Mouse (Mus musculus): ENCODE measurements around the gene Ift172. TPM values are rescaled to one million over a fixed set of nuclear protein-coding genes. Genes with fewer than 3 reads are reported as not detected.
"Not testable (repeated sequence)": the region's sequence is repeated elsewhere in the genome, so short reads cannot be mapped to it uniquely, and the experiment has no call there.

The Ift172 gene
- polyA plus RNA-seq, 1 experiment from 2014 or later = 48.6 TPM

- Histone ChIP-seq H3K27me3 (ENCODE audit: low read depth, poor library complexity, severe bottlenecking) (no peaks in the 10 kb centered on the region), H3K9me3 (replicated peaks) (no peaks in the 10 kb centered on the region), H3K27ac (peak within 1 kb of the TSS; percentile 96), H3K36me3 (peaks cover 11% of the 10 kb centered on the region; the same call in 1 of the 2 replicates), H3K4me1 (peaks cover 5% of the 10 kb centered on the region; the same call in 1 of the 2 replicates), H3K4me3 (peak within 1 kb of the TSS; percentile 98)
- peak; percentile 99 for DNase-seq (ENCODE audit: low spot score)
- under 1% methylated on average over 69 of the region's 70 CpGs for WGBS
These were observed 70.2 kb downstream of the Ift172 start, which contains the start of gene Ppm1g for GRCm38 (mm10) chr5:31220448-31221303. TSS of gene Ppm1g (minus strand) at chr5:31220687.

GRCm38 (mm10) chr5:31219911-31220447, 70.9 kb downstream of the Ift172 start:
- WGBS = under 1% methylated on average over 40 of the region's 40 CpGs
- Histone ChIP-seq H3K4me3 (peak overlapping the region; percentile 98), H3K36me3 (peaks cover 11% of the 10 kb centered on the region; the same call in 1 of the 2 replicates), H3K9me3 (replicated peaks) (no peaks in the 10 kb centered on the region), H3K4me1 (peaks cover 5% of the 10 kb centered on the region; the same call in 1 of the 2 replicates), H3K27me3 (ENCODE audit: low read depth, poor library complexity, severe bottlenecking) (no peaks in the 10 kb centered on the region), H3K27ac (peak overlapping the region; percentile 96)
- DNase-seq (ENCODE audit: low spot score) = no peak

- H3K27ac ChIP-seq = peak overlapping the region; percentile 96
- WGBS = 3% methylated on average over 11 of the region's 11 CpGs
- no peak for DNase-seq (ENCODE audit: low spot score)
These were observed 71.4 kb downstream of the Ift172 start for GRCm38 (mm10) chr5:31219474-31219873.

GRCm38 (mm10) chr5:31219070-31219469, 71.8 kb downstream of the Ift172 start:
- peak overlapping the region; percentile 98 for H3K4me3 ChIP-seq
- H3K4me1 ChIP-seq = peaks cover 5% of the 10 kb centered on the region; the same call in 1 of the 2 replicates
- no peak for DNase-seq (ENCODE audit: low spot score)
- 5% methylated on average over 2 of the region's 2 CpGs for WGBS
- no peak overlapping the region for H3K27ac ChIP-seq
- H3K36me3 ChIP-seq = peaks cover 11% of the 10 kb centered on the region; the same call in 1 of the 2 replicates
- H3K27me3 ChIP-seq (ENCODE audit: low read depth, poor library complexity, severe bottlenecking) = no peaks in the 10 kb centered on the region
- H3K9me3 ChIP-seq (replicated peaks) = no peaks in the 10 kb centered on the region

More at GRCm38 (mm10) chr5:31219474-31219873, 71.4 kb downstream of the Ift172 start:
- peak overlapping the region; percentile 98 for H3K4me3 ChIP-seq
- peaks cover 5% of the 10 kb centered on the region; the same call in 1 of the 2 replicates for H3K4me1 ChIP-seq
- H3K36me3 ChIP-seq = peaks cover 11% of the 10 kb centered on the region; the same call in 1 of the 2 replicates
- no peaks in the 10 kb centered on the region for H3K27me3 ChIP-seq (ENCODE audit: low read depth, poor library complexity, severe bottlenecking)
- no peaks in the 10 kb centered on the region for H3K9me3 ChIP-seq (replicated peaks)

GRCm38 (mm10) chr5:31218294-31218693, 72.6 kb downstream of the Ift172 start:
- no peaks in the 10 kb centered on the region for H3K27me3 ChIP-seq (ENCODE audit: low read depth, poor library complexity, severe bottlenecking)
- H3K4me3 ChIP-seq = no peak overlapping the region
- no peak for DNase-seq (ENCODE audit: low spot score)
- peaks cover 5% of the 10 kb centered on the region; the same call in 1 of the 2 replicates for H3K4me1 ChIP-seq
- no peaks in the 10 kb centered on the region for H3K9me3 ChIP-seq (replicated peaks)
- H3K36me3 ChIP-seq = peaks cover 11% of the 10 kb centered on the region; the same call in 1 of the 2 replicates
- H3K27ac ChIP-seq = no peak overlapping the region
- 63% methylated on average over 7 of the region's 7 CpGs for WGBS

- not testable (repeated sequence) for DNase-seq (ENCODE audit: low spot score); H3K4me3 ChIP-seq; H3K9me3 ChIP-seq (replicated peaks); H3K27ac ChIP-seq; H3K27me3 ChIP-seq (ENCODE audit: low read depth, poor library complexity, severe bottlenecking); H3K4me1 ChIP-seq
- H3K36me3 ChIP-seq = peaks cover 11% of the 10 kb centered on the region; the same call in 1 of the 2 replicates
- 88% methylated on average over 6 of the region's 6 CpGs for WGBS
These were observed 74.4 kb downstream of the Ift172 start for GRCm38 (mm10) chr5:31216554-31216953.

- peaks cover 81% of the 10 kb centered on the region for H3K36me3 ChIP-seq
- WGBS = 96% methylated on average over 6 of the region's 6 CpGs
- no peak overlapping the region for H3K27ac ChIP-seq
- H3K9me3 ChIP-seq (replicated peaks) = peaks cover 4% of the 10 kb centered on the region; the same call in 1 of the 2 replicates
- H3K4me1 ChIP-seq = peaks cover 21% of the 10 kb centered on the region
- no peak for DNase-seq (ENCODE audit: low spot score)
- H3K4me3 ChIP-seq = no peak overlapping the region
- H3K27me3 ChIP-seq (ENCODE audit: low read depth, poor library complexity, severe bottlenecking) = no peaks in the 10 kb centered on the region
These were observed 86.5 kb downstream of the Ift172 start for GRCm38 (mm10) chr5:31204421-31204820.

DNA sequence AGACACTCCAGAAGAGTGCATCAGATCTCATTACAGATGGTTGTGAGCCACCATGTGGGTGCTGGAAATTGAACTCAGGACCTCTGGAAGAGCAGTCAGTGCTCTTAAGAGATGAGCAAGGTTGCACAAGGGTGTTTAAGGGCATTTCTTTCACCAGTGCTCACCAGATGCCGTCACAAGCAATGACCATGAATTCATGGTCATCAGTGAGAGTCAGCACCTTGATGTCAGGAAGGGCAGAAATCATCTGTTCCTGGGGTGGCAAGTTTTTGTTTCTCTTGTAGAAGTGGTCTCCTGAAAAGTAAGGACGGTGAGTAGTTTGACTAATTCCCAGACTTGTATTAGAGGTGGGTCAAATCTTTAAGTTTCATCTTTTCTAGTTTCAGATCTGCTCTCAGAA, 87.0 kb downstream of the Ift172 start:
- Histone ChIP-seq H3K27ac (no peak overlapping the region), H3K4me3 (no peak overlapping the region), H3K27me3 (ENCODE audit: low read depth, poor library complexity, severe bottlenecking) (no peaks in the 10 kb centered on the region), H3K36me3 (peaks cover 85% of the 10 kb centered on the region), H3K4me1 (peaks cover 21% of the 10 kb centered on the region), H3K9me3 (replicated peaks) (peaks cover 4% of the 10 kb centered on the region; the same call in 1 of the 2 replicates)
- DNase-seq (ENCODE audit: low spot score) = no peak
- WGBS = 87% methylated on average over 2 of the region's 2 CpGs

Other genes with a start within 250 kb of the Ift172 start
- gene Atraid, start 242.8 kb downstream of the Ift172 start, polyA plus RNA-seq (2016; fragmentation: Nextera tagmentation; extraction: Ambion mirVana) = 51.8 and 69.7 TPM in 2 replicates
- gene Slc5a6, start 242.2 kb downstream of the Ift172 start, polyA plus RNA-seq (2016; fragmentation: Nextera tagmentation; extraction: Ambion mirVana) = 10.4 and 10.8 TPM in 2 replicates
- 63.1 and 71.3 TPM in 2 replicates for gene Cad, start 236.3 kb downstream of the Ift172 start, polyA plus RNA-seq (2016; fragmentation: Nextera tagmentation; extraction: Ambion mirVana)
- gene Dnajc5g, start 184.8 kb downstream of the Ift172 start, polyA plus RNA-seq (2016; fragmentation: Nextera tagmentation; extraction: Ambion mirVana) = not detected in 2 replicates
- gene Slc30a3, start 182.9 kb downstream of the Ift172 start, polyA plus RNA-seq (2016; fragmentation: Nextera tagmentation; extraction: Ambion mirVana) = 0.24 and 0.26 TPM in 2 replicates
- gene Trim54, start 174.4 kb downstream of the Ift172 start, polyA plus RNA-seq (2016; fragmentation: Nextera tagmentation; extraction: Ambion mirVana) = 0.23 TPM in 1 of 2 replicates, not detected in the other
- not detected in 2 replicates for gene Ucn, start 152.3 kb downstream of the Ift172 start, polyA plus RNA-seq (2016; fragmentation: Nextera tagmentation; extraction: Ambion mirVana)
- gene Mpv17, start 136.9 kb downstream of the Ift172 start, polyA plus RNA-seq (2016; fragmentation: Nextera tagmentation; extraction: Ambion mirVana) = 54.2 and 66.0 TPM in 2 replicates
- 1.0 and 1.3 TPM in 2 replicates for gene Gm29609, start 111.2 kb downstream of the Ift172 start, polyA plus RNA-seq (2016; fragmentation: Nextera tagmentation; extraction: Ambion mirVana)
- gene Gtf3c2, start 111.0 kb downstream of the Ift172 start, polyA plus RNA-seq (2016; fragmentation: Nextera tagmentation; extraction: Ambion mirVana) = 120 and 136 TPM in 2 replicates
- 128 and 140 TPM in 2 replicates for gene Snx17, start 97.9 kb downstream of the Ift172 start, polyA plus RNA-seq (2016; fragmentation: Nextera tagmentation; extraction: Ambion mirVana)
- gene Eif2b4, start 97.7 kb downstream of the Ift172 start, polyA plus RNA-seq (2016; fragmentation: Nextera tagmentation; extraction: Ambion mirVana) = 85.7 and 89.6 TPM in 2 replicates
- 11.8 and 11.9 TPM in 2 replicates for gene Zfp513, start 88.8 kb downstream of the Ift172 start, polyA plus RNA-seq (2016; fragmentation: Nextera tagmentation; extraction: Ambion mirVana)
- 189 and 210 TPM in 2 replicates for gene Ppm1g, start 70.4 kb downstream of the Ift172 start, polyA plus RNA-seq (2016; fragmentation: Nextera tagmentation; extraction: Ambion mirVana)
- gene Nrbp1, start 50.3 kb downstream of the Ift172 start, polyA plus RNA-seq (2016; fragmentation: Nextera tagmentation; extraction: Ambion mirVana) = 118 and 133 TPM in 2 replicates
- gene Gm9970, start 49.9 kb downstream of the Ift172 start, polyA plus RNA-seq (2016; fragmentation: Nextera tagmentation; extraction: Ambion mirVana) = 0.40 and 0.48 TPM in 2 replicates
- gene Krtcap3, start 39.4 kb downstream of the Ift172 start, polyA plus RNA-seq (2016; fragmentation: Nextera tagmentation; extraction: Ambion mirVana) = 18.3 and 26.7 TPM in 2 replicates
- 69.0 and 70.6 TPM in 2 replicates for gene Fndc4, start 5.0 kb upstream of the Ift172 start, polyA plus RNA-seq (2016; fragmentation: Nextera tagmentation; extraction: Ambion mirVana)
- gene Gckr, start 6.3 kb upstream of the Ift172 start, polyA plus RNA-seq (2016; fragmentation: Nextera tagmentation; extraction: Ambion mirVana) = 0.31 TPM in 1 of 2 replicates, not detected in the other
- 65.6 and 79.8 TPM in 2 replicates for gene Zfp512, start 161.3 kb upstream of the Ift172 start, polyA plus RNA-seq (2016; fragmentation: Nextera tagmentation; extraction: Ambion mirVana)
- gene 4930548H24Rik, start 194.6 kb upstream of the Ift172 start, polyA plus RNA-seq (2016; fragmentation: Nextera tagmentation; extraction: Ambion mirVana) = not detected in 2 replicates
- 119 and 125 TPM in 2 replicates for gene Gpn1, start 203.6 kb upstream of the Ift172 start, polyA plus RNA-seq (2016; fragmentation: Nextera tagmentation; extraction: Ambion mirVana)
- 34.0 and 34.4 TPM in 2 replicates for gene Slc4a1ap, start 235.9 kb upstream of the Ift172 start, polyA plus RNA-seq (2016; fragmentation: Nextera tagmentation; extraction: Ambion mirVana)
- 26.3 and 32.8 TPM in 2 replicates for gene Supt7l, start 236.7 kb upstream of the Ift172 start, polyA plus RNA-seq (2016; fragmentation: Nextera tagmentation; extraction: Ambion mirVana)

Measured in limb, embryonic 10.5 days (tissue).